Mouse (Mus musculus) megakaryocyte, embryonic 14.5 days (primary cell): ENCODE measurements at regions not wholly inside any gene's neighbourhood (a gene's known extent, or its start where the extent isn't known, plus 50 kb on each side); places are given as distances from the start of the nearest gene placed in this dataset.

ENCODE experiments used
- FLI1 ChIP-seq: IDR thresholded peaks from 2 replicates; pipeline ENCODE4 v1.6.1; 2012; ENCODE audit warnings: low read length, inconsistent platforms, mixed read lengths
- GATA1 ChIP-seq: IDR thresholded peaks from 3 replicates; pipeline ENCODE4 v1.6.1; 2012; ENCODE audit warnings: mixed read lengths, low read length, inconsistent platforms, borderline replicate concordance

DNA sequence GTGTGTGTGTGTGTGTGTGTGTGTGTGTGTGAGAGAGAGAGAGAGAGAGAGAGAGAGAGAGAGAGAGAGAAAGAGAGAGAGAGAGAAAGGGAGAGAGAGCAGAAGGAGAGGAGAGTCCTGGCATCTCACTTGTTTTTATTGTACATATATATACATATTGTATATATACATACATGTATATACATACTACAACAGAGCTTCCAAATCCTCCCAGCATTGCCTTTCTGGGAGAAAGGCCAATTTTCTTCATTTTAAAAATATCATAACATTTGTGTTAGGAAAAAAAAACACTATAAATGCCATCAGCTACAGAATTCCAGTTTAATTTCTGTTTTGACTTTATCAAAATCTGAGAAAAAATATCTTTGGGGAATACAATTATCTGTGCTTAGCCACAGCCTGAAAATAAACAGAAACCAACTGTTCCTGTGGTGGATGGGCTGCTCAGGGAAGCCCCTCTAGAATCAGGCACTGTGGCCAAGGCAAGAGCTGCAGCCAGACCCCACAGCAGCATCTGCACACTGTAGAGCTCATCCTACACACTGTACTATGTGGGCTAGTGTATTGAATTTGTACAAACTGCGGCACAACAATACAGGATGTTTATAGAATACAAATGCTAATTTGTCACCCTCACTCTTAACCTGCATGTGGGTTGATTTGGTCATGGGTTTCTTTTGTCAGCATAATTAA, 64.6 kb upstream of the Mgmt start:
- no peak for TF ChIP-seq GATA1
- no peak for TF ChIP-seq FLI1
